Mouse (Mus musculus) brain, embryonic 14.5 days (tissue): ENCODE data around the gene Thbs2.

Source experiments
- CTCF ChIP-seq: fragments of 200-500 bp; IDR thresholded peaks from 2 replicates; pipeline ENCODE4 v1.5.1; 2012; ENCODE audit warnings: inconsistent platforms, mild to moderate bottlenecking, moderate library complexity, borderline replicate concordance; ENCODE audit not compliant: insufficient read depth, insufficient read length; ENCODE audit errors: extremely low read depth
- POLR2A ChIP-seq: fragments of 200-500 bp; IDR thresholded peaks from 2 replicates; pipeline ENCODE4 v1.6.1; 2012; ENCODE audit warnings: mild to moderate bottlenecking, inconsistent platforms, borderline replicate concordance; ENCODE audit not compliant: poor library complexity, insufficient read depth, insufficient read length, severe bottlenecking; ENCODE audit errors: extremely low read depth

GRCm38 (mm10) chr17:14705466-14705865, 11.4 kb upstream of the Thbs2 start:
- TF ChIP-seq CTCF (no peak), POLR2A (no peak)
